Mouse (Mus musculus): ENCODE data around the gene Zfp106. TPM values are rescaled to one million over a fixed set of nuclear protein-coding genes. Genes with fewer than 3 reads are reported as not detected.
A peak's percentile ranks its signal among the peaks of the same experiment; 100 is the strongest.

Zfp106 gene
- total RNA-seq, 2 experiments from 2014 or later, result 148 to 150 TPM

- intact Hi-C loops (cut with DNase I), result loop anchor here (5.0 kb wide), 1 partner anchor 169 kb away; no protein-coding TSS in a partner anchor
- no peak for DNase-seq (ENCODE audit: low spot score in 2 of 2)
Measured at GRCm38 (mm10) chr2:120562859-120563234, 796 bp downstream of the Zfp106 start.

- intact Hi-C loops (cut with DNase I), result loop anchor here (5.0 kb wide), 1 partner anchor 171 kb away; no protein-coding TSS in a partner anchor
- DNase-seq (ENCODE audit: low spot score in 2 of 2), result no peak
Measured at GRCm38 (mm10) chr2:120561524-120561923, 2.1 kb downstream of the Zfp106 start.

- intact Hi-C loops (cut with DNase I), result no loop called here
- DNase-seq (ENCODE audit: low spot score in 2 of 2), result no peak
Measured at GRCm38 (mm10) chr2:120558813-120559212, 4.8 kb downstream of the Zfp106 start.

- intact Hi-C loops (cut with DNase I), result no loop called here
- no peak for DNase-seq (ENCODE audit: low spot score in 2 of 2)
Measured at GRCm38 (mm10) chr2:120556868-120557267, 6.8 kb downstream of the Zfp106 start.

GRCm38 (mm10) chr2:120544732-120545131 lies 18.9 kb downstream of the Zfp106 start:
- DNase-seq (ENCODE audit: low spot score in 2 of 2), result no peak
- intact Hi-C loops (cut with DNase I), result loop anchor here (5.0 kb wide), 1 partner anchor 63 kb away; the partner anchor contains the start of genes Haus2 and Lrrc57

- intact Hi-C loops (cut with DNase I), result loop anchor here (2.0 to 5.0 kb wide), 3 partner anchors 51 to 133 kb away; partner anchors contain the start of genes Haus2 and Lrrc57
- DNase-seq (ENCODE audit: low spot score in 2 of 2), result peak; percentile 73 to 96
Measured at GRCm38 (mm10) chr2:120539778-120540208, 23.9 kb downstream of the Zfp106 start.

- no peak for DNase-seq (ENCODE audit: low spot score in 2 of 2)
- intact Hi-C loops (cut with DNase I), result loop anchor here (5.0 kb wide), 1 partner anchor 133 kb away; no protein-coding TSS in a partner anchor
Measured at GRCm38 (mm10) chr2:120539333-120539732, 24.3 kb downstream of the Zfp106 start.

GRCm38 (mm10) chr2:120531223-120531622 lies 32.4 kb downstream of the Zfp106 start:
- intact Hi-C loops (cut with DNase I), result no loop called here
- DNase-seq (ENCODE audit: low spot score in 2 of 2), result no peak

- intact Hi-C loops (cut with DNase I), result loop anchor here (10.0 kb wide), 1 partner anchor 135 kb away; no protein-coding TSS in a partner anchor
- DNase-seq (ENCODE audit: low spot score in 2 of 2), result no peak
Measured at GRCm38 (mm10) chr2:120529531-120529930, 34.1 kb downstream of the Zfp106 start.

GRCm38 (mm10) chr2:120526771-120527170 lies 36.9 kb downstream of the Zfp106 start:
- intact Hi-C loops (cut with DNase I), result loop anchor here (10.0 kb wide), 1 partner anchor 132 kb away; no protein-coding TSS in a partner anchor

GRCm38 (mm10) chr2:120518547-120519210 lies 45.0 kb downstream of the Zfp106 start:
- no peak for DNase-seq (ENCODE audit: low spot score in 2 of 2)
- intact Hi-C loops (cut with DNase I), result no loop called here

More at GRCm38 (mm10) chr2:120526771-120527170, 36.9 kb downstream of the Zfp106 start:
- DNase-seq (ENCODE audit: low spot score in 2 of 2), result no peak

GRCm38 (mm10) chr2:120514181-120514580 lies 49.5 kb downstream of the Zfp106 start:
- no peak for DNase-seq (ENCODE audit: low spot score in 2 of 2)
- intact Hi-C loops (cut with DNase I), result no loop called here

GRCm38 (mm10) chr2:120503992-120504391 lies 59.7 kb downstream of the Zfp106 start:
- DNase-seq (ENCODE audit: low spot score in 2 of 2), result no peak
- intact Hi-C loops (cut with DNase I), result no loop called here

GRCm38 (mm10) chr2:120503094-120503493 lies 60.5 kb downstream of the Zfp106 start:
- intact Hi-C loops (cut with DNase I), result no loop called here
- DNase-seq (ENCODE audit: low spot score in 2 of 2), result no peak

GRCm38 (mm10) chr2:120502605-120502990 lies 61.0 kb downstream of the Zfp106 start:
- no peak for DNase-seq (ENCODE audit: low spot score in 2 of 2)
- intact Hi-C loops (cut with DNase I), result no loop called here

- intact Hi-C loops (cut with DNase I), result no loop called here
- DNase-seq (ENCODE audit: low spot score in 2 of 2), result no peak
Measured at GRCm38 (mm10) chr2:120501931-120502604, 61.6 kb downstream of the Zfp106 start.

- DNase-seq (ENCODE audit: low spot score in 2 of 2), result no peak
- intact Hi-C loops (cut with DNase I), result no loop called here
Measured at GRCm38 (mm10) chr2:120501136-120501918, 62.3 kb downstream of the Zfp106 start.

- no peak for DNase-seq (ENCODE audit: low spot score in 2 of 2)
- intact Hi-C loops (cut with DNase I), result no loop called here
Measured at GRCm38 (mm10) chr2:120499971-120500471, 63.6 kb downstream of the Zfp106 start.

GRCm38 (mm10) chr2:120496511-120496910 lies 67.1 kb downstream of the Zfp106 start:
- peak; percentile 30 to 66 for DNase-seq (ENCODE audit: low spot score in 2 of 2)
- intact Hi-C loops (cut with DNase I), result no loop called here

- DNase-seq (ENCODE audit: low spot score in 2 of 2), result no peak
- intact Hi-C loops (cut with DNase I), result no loop called here
Measured at GRCm38 (mm10) chr2:120493254-120493653, 70.4 kb downstream of the Zfp106 start.

Data from left cerebral cortex, postnatal 25 days (tissue).